Mouse (Mus musculus) embryonic facial prominence, embryonic 13.5 days (tissue): ENCODE measurements at regions not wholly inside any gene's neighbourhood (a gene's known extent, or its start where the extent isn't known, plus 50 kb on each side); places are given as distances from the start of the nearest gene placed in this dataset.

Experiments
- ATAC-seq: fragments of 200-750 bp; cut with Nextera tagmentation; 2 replicates; pipeline ENCODE4 v1.8.0; 2017; ENCODE audit warnings: low read depth; ENCODE audit not compliant: insufficient number of reproducible peaks, insufficient read depth, low FRiP score, low TSS enrichment
- H3K27ac ChIP-seq: fragments of 300-500 bp; sonication (generic); 2 replicates; pipeline ENCODE4 v1.5.1; 2015; ENCODE audit warnings: moderate library complexity, mild to moderate bottlenecking, inconsistent platforms
- H3K27me3 ChIP-seq: fragments of 300-500 bp; sonication (generic); 2 replicates; pipeline ENCODE4 v1.6.1; 2015; ENCODE audit warnings: mild to moderate bottlenecking, inconsistent platforms
- H3K36me3 ChIP-seq: fragments of 300-500 bp; sonication (generic); 2 replicates; pipeline ENCODE4 v1.6.1; 2015; ENCODE audit warnings: mild to moderate bottlenecking, inconsistent platforms
- H3K4me1 ChIP-seq: fragments of 300-500 bp; sonication (generic); 2 replicates; pipeline ENCODE4 v1.6.1; 2015; ENCODE audit warnings: inconsistent platforms
- H3K4me2 ChIP-seq: fragments of 300-500 bp; sonication (generic); 2 replicates; pipeline ENCODE4 v1.6.1; 2015; ENCODE audit warnings: moderate library complexity, mild to moderate bottlenecking, inconsistent platforms
- H3K4me3 ChIP-seq: fragments of 300-500 bp; sonication (generic); 2 replicates; pipeline ENCODE4 v1.5.1; 2015; ENCODE audit warnings: mild to moderate bottlenecking, inconsistent platforms
- H3K9ac ChIP-seq: fragments of 300-500 bp; sonication (generic); 2 replicates; pipeline ENCODE4 v1.6.1; 2015; ENCODE audit warnings: mild to moderate bottlenecking, inconsistent platforms
- H3K9me3 ChIP-seq: fragments of 300-500 bp; sonication (generic); 2 replicates; pipeline ENCODE4 v1.6.1; 2016; ENCODE audit warnings: inconsistent platforms
- WGBS: fragments of 180-500 bp; shearing (Covaris S2); methylation state at CpG from one replicate; pipeline ENCODE4 v1.1.7; 2015; ENCODE audit warnings: mixed read lengths; 5-methylcytosine and 5-hydroxymethylcytosine counted together

DNA sequence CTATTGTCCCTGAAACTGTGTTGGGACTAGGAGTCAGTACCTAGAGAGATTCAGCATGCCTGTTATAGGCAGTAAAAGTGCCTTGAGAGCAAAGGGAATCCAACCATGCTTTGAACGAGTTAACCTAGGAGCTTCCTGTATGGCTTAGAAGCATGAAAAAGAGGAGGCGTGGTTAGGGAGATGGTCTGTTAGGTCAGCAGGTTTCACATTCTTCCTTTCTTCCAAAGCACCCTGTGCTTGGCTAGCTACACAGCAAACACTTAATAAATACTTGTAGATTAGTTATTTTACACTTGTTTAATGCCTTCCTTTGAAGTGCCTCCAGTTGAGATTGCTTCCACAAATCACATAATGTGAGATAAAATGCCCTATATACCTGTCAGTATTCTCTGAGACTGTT is 284.9 kb upstream of the Adgra3 start:
- Histone ChIP-seq H3K4me1 (no peaks in the 10 kb centered on the region), H3K9me3 (no peaks in the 10 kb centered on the region), H3K27me3 (no peaks in the 10 kb centered on the region), H3K4me3 (no peak overlapping the region), H3K36me3 (no peaks in the 10 kb centered on the region), H3K27ac (no peak overlapping the region), H3K9ac (no peak overlapping the region), H3K4me2 (no peak overlapping the region)
- 74% methylated on average over 2 of the region's 2 CpGs for WGBS
- no peak for ATAC-seq

DNA sequence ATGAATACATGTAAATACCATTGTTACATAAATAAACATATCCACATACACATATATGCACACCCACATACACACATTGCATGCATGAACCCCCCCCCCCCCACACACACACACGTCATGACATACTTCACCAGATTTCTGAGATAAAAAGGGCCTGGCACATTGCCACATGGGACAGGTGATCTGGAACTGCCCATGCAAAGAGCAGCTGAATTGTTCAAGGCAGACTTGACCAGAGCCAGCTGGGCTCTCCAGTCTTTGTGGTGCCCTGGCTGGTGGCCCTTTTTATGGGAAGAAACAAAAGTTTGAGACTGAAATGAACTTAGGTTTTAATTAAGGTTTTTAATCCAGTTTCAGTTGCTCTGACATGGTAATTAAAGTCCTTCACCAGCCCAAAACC is 250.7 kb upstream of the Adgra3 start:
- H3K9ac ChIP-seq, result no peak overlapping the region
- H3K27me3 ChIP-seq, result no peaks in the 10 kb centered on the region
- no peak overlapping the region for H3K4me3 ChIP-seq
- H3K36me3 ChIP-seq, result no peaks in the 10 kb centered on the region
- H3K4me1 ChIP-seq, result no peaks in the 10 kb centered on the region
- 60% methylated on average over 1 of the region's 1 CpGs for WGBS
- no peak overlapping the region for H3K27ac ChIP-seq
- no peaks in the 10 kb centered on the region for H3K9me3 ChIP-seq
- H3K4me2 ChIP-seq, result no peak overlapping the region
- ATAC-seq, result 0 out of 2 replicates have a peak, but pooled peaks have one; percentile 26

DNA sequence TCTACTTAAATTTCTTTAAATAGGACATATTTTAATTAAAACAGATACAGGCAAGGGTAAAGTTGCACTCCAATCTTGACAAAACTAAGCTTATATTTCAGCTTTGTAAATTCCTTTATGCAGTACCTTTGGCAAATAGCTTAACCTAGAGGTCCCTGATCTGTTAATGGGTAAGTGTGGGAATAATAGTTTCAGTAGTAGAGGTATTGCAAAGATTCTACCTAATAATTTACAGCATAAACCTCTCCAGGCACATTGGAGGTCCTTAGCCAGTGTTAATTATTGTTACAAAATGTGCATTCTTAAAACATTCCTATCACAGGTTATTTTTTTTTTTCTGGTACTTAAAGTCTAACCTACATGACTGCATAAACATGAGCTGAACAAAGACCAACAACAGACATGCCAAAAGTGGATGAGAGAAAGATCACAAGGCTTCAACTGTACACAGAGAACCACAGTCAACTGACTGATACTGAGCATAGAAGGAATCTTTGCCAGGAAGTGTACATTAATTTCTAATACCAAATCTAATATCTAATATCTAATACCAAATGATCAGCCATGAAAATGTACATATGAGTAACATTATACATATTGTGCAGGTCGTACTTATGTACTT is 245.2 kb upstream of the Adgra3 start:
- Histone ChIP-seq H3K27ac (no peak overlapping the region), H3K4me1 (no peaks in the 10 kb centered on the region), H3K9ac (no peak overlapping the region), H3K36me3 (no peaks in the 10 kb centered on the region), H3K4me3 (no peak overlapping the region), H3K4me2 (no peak overlapping the region), H3K27me3 (no peaks in the 10 kb centered on the region), H3K9me3 (no peaks in the 10 kb centered on the region)
- ATAC-seq, result no peak
- WGBS, result 72% methylated on average over 1 of the region's 1 CpGs

DNA sequence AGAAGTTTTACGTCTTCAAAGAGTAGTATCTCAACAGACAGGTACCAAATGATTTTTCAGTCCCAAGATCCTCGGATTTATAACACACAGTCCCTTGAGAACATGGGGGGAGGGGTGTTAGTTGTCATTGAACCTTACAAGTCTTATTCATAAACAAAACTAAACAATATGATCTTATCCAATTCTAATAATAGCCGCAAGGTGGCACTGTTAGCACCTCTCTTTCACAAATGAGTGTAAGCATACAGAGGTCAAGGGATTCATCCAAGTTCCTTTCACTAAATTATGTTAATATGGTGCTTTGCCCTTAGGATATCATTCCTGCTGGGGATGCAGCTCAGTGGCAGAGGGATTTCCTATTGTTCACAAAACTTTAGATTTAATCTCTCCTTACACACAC is 235.0 kb upstream of the Adgra3 start:
- H3K4me2 ChIP-seq, result no peak overlapping the region
- ATAC-seq, result no peak
- no peak overlapping the region for H3K27ac ChIP-seq
- H3K9me3 ChIP-seq, result no peaks in the 10 kb centered on the region
- no peaks in the 10 kb centered on the region for H3K36me3 ChIP-seq
- no peaks in the 10 kb centered on the region for H3K4me1 ChIP-seq
- no peaks in the 10 kb centered on the region for H3K27me3 ChIP-seq
- no peak overlapping the region for H3K9ac ChIP-seq
- H3K4me3 ChIP-seq, result no peak overlapping the region
- WGBS, result 62% methylated on average over 3 of the region's 3 CpGs

DNA sequence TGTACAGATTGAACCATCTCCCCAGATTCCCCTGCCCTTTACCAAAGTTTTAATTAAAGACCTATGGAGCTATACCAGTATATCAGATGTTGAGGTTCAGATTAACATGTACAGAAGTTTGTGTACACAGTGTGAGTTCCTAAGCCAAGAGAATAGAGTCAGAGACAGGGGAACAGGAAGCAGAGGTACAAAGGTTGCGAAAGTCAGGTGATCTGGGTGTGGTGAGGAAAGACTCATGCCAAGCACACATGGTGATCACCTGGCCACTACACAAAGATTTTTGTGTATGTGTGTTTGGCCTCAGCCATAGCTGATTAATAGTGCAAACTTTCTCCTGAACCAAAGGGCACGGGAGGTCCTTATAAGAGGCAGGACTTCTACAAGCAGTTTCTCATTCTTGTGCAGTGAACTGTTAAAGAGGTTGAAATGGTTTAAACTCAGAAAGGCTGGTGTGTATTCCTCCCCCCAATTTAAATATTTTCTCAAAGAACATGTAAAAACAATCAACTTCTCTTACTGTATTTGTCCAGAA is 232.1 kb upstream of the Adgra3 start:
- no peaks in the 10 kb centered on the region for H3K9me3 ChIP-seq
- WGBS, result 88% methylated on average over 2 of the region's 2 CpGs
- no peaks in the 10 kb centered on the region for H3K36me3 ChIP-seq
- H3K27ac ChIP-seq, result no peak overlapping the region
- no peaks in the 10 kb centered on the region for H3K27me3 ChIP-seq
- H3K9ac ChIP-seq, result no peak overlapping the region
- no peak overlapping the region for H3K4me2 ChIP-seq
- no peak overlapping the region for H3K4me3 ChIP-seq
- H3K4me1 ChIP-seq, result no peaks in the 10 kb centered on the region
- ATAC-seq, result no peak

DNA sequence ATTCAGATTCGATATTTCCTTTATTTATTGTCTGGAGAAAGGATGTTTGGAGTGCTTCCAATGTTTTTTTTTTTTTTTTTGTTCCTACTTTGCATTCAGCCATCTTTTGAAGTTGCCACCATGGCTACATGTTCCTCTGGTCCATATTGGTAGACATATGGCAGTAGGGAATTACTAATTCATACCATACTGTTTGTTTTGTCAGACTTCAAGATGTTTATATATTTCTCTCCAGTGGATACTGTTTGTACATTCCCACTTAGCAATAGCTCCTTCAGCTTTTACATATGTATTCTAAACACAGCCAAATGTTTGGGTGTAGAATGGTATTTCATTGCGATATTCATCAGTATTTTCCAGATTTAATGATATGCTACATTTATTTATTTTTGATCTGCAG is 201.6 kb upstream of the Adgra3 start:
- no peak overlapping the region for H3K4me3 ChIP-seq
- H3K27me3 ChIP-seq, result no peaks in the 10 kb centered on the region
- no peak overlapping the region for H3K4me2 ChIP-seq
- H3K4me1 ChIP-seq, result no peaks in the 10 kb centered on the region
- 66% methylated on average over 2 of the region's 2 CpGs for WGBS
- H3K27ac ChIP-seq, result no peak overlapping the region
- ATAC-seq, result no peak
- H3K9me3 ChIP-seq, result no peaks in the 10 kb centered on the region
- H3K36me3 ChIP-seq, result no peaks in the 10 kb centered on the region
- H3K9ac ChIP-seq, result no peak overlapping the region

DNA sequence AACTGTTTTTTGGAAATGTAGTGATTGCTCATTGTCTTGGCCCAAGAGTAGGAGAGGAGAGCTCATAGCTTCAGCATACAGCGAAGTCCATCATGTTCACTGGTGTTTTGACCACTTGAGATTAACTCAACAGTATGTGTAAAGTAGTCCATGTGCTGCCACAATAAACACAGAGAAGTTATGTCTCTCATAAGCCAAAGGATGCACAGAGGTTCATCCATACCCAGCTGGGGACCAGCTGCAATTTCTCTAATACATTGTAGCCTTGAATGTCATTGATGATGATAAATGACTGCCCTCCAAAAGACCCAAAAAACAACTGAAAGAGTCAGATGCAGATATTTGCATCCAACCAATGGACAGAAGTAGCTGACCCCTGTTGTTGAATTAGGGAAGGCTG is 199.2 kb upstream of the Adgra3 start:
- 97% methylated on average over 1 of the region's 1 CpGs for WGBS
- no peak for ATAC-seq
- no peaks in the 10 kb centered on the region for H3K9me3 ChIP-seq
- H3K9ac ChIP-seq, result no peak overlapping the region
- no peaks in the 10 kb centered on the region for H3K27me3 ChIP-seq
- no peaks in the 10 kb centered on the region for H3K36me3 ChIP-seq
- no peaks in the 10 kb centered on the region for H3K4me1 ChIP-seq
- no peak overlapping the region for H3K4me2 ChIP-seq
- H3K4me3 ChIP-seq, result no peak overlapping the region
- no peak overlapping the region for H3K27ac ChIP-seq

DNA sequence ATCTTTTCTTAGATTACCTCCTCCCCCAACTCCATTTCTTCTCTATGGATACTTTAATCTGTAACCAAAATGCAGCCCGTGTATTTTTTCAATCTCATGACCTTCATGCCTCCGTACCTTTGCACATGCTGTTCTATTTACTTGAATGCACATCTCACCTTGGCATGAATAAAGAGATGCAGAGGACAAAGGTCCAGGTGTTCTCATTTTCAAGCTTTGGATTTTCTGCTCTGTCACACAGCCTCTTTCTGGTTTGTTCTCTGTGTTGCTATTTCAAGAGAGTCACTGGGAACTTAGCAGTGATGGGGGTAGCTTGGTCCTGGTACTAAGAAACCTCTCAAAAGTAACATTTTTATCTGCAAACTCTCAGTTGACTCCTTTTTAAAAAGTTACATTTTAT is 175.3 kb upstream of the Adgra3 start:
- Histone ChIP-seq H3K36me3 (no peaks in the 10 kb centered on the region), H3K9ac (no peak overlapping the region), H3K27ac (no peak overlapping the region)

DNA sequence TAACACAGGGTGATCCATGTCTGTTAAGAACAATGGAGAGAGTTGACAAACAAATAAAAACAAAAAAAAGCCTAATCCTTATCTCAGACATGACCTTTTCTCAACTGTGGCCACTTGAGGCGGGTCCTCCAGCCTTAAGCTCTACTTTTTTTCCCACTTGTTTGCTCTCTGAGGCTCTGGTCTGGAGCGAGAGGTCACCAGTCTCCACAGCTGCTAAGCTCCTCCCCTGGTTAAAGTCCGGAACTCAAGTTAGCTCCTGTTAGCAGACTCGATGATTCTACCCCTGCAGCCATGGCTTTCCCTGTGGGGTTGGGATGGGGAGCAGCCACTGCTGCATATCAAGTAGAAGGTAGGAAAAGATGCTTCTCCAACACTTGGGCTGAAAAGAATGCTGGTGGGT is 158.2 kb upstream of the Adgra3 start:
- Histone ChIP-seq H3K36me3 (no peaks in the 10 kb centered on the region), H3K9ac (no peak overlapping the region), H3K9me3 (no peaks in the 10 kb centered on the region), H3K27me3 (no peaks in the 10 kb centered on the region), H3K4me1 (no peaks in the 10 kb centered on the region), H3K4me2 (no peak overlapping the region), H3K4me3 (no peak overlapping the region), H3K27ac (no peak overlapping the region)
- ATAC-seq, result no peak
- 48% methylated on average over 4 of the region's 4 CpGs for WGBS

More for the DNA sequence above, 175.3 kb upstream of the Adgra3 start:
- no peaks in the 10 kb centered on the region for H3K9me3 ChIP-seq
- ATAC-seq, result no peak
- H3K27me3 ChIP-seq, result no peaks in the 10 kb centered on the region
- WGBS, result 89% methylated on average over 2 of the region's 2 CpGs
- no peaks in the 10 kb centered on the region for H3K4me1 ChIP-seq
- H3K4me2 ChIP-seq, result no peak overlapping the region
- H3K4me3 ChIP-seq, result no peak overlapping the region

DNA sequence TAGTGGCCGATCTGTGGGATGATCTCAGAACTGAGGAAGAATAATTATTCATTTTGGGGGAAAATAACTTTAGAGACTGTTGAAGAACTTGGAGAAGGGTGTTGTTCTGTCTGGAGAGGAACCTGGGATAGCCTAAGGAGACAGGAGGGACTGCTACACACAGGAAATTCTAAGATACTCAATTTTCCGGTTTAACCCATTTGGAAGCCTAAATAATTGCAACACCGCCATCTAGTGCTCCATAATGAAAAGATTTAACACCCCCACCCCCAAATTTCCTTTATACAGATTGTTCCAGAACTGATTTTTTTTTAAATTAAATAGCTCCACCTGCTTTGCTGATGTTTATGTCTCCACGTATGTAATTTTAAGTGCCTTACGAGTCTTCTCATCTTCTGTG is 157.2 kb upstream of the Adgra3 start:
- no peaks in the 10 kb centered on the region for H3K36me3 ChIP-seq
- 37% methylated on average over 5 of the region's 5 CpGs for WGBS
- no peaks in the 10 kb centered on the region for H3K9me3 ChIP-seq
- no peak overlapping the region for H3K4me2 ChIP-seq
- no peak overlapping the region for H3K9ac ChIP-seq
- H3K4me3 ChIP-seq, result no peak overlapping the region
- H3K4me1 ChIP-seq, result no peaks in the 10 kb centered on the region
- no peak for ATAC-seq
- no peaks in the 10 kb centered on the region for H3K27me3 ChIP-seq
- no peak overlapping the region for H3K27ac ChIP-seq

DNA sequence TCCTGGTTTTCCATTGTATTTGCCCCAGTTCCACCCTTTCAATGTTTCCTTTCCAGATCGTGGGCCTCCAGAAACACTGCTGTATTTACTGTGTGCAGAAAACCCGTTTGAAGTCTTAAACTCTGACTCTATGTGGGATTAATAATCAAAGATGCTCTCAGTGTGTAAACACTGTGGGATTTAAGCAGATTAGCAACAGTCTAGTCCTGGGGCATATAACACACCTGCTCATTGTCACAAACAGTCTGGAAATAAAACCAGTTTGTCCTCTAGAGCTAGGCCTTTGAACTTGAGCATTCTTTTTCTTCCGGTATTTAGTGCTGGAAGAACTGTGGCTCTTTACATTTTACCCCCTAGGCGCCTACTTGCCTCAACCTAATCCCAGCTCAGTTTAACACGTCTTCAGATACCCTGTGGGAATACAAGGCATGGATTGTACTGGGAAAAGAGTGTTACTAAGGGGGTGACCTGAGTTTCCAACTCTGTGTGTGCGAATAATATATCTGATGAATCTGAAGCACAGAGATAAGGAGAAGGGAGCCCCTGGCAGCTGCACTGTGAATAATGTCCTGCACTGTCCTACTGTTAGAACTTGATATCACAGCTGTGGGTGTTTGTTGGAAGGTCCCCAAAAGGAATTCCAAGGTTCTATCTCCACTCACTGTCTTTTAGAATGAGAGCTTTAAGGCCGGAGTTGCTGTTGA is 143.7 kb upstream of the Adgra3 start:
- H3K4me1 ChIP-seq, result peaks cover 4% of the 10 kb centered on the region; the same call in 1 of the 2 replicates
- H3K36me3 ChIP-seq, result no peaks in the 10 kb centered on the region
- H3K9ac ChIP-seq, result no peak overlapping the region
- no peaks in the 10 kb centered on the region for H3K27me3 ChIP-seq
- WGBS, result 48% methylated on average over 7 of the region's 7 CpGs
- no peak overlapping the region for H3K4me3 ChIP-seq
- H3K27ac ChIP-seq, result peak overlapping the region; percentile 24; the same call in 1 of the 2 replicates
- peak; percentile 8; the same call in 1 of the 2 replicates for ATAC-seq
- no peaks in the 10 kb centered on the region for H3K9me3 ChIP-seq
- H3K4me2 ChIP-seq, result no peak overlapping the region

DNA sequence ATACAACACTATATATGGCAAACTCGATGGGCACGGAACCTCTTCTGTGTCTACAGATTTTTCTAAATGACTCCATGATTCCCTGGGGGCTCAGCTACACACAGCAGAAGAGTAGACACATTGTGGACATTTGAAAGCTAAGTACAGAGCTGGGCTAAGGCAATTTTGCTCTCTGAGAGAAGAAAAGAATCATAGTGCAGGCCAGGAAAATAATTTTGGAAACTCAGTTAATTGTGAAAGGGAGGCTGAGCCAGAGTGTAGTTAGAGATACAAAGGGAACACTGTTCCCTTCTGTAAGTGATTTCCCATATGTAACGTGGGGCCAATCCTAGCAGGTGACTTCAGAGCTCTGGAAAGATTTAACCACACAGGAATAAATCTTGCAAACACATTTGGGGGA is 137.6 kb upstream of the Adgra3 start:
- ATAC-seq, result peak; percentile 75; the same call in 1 of the 2 replicates
- Histone ChIP-seq H3K4me3 (no peak overlapping the region), H3K36me3 (no peaks in the 10 kb centered on the region), H3K9me3 (no peaks in the 10 kb centered on the region), H3K27ac (peak overlapping the region; percentile 69), H3K27me3 (no peaks in the 10 kb centered on the region), H3K9ac (no peak overlapping the region), H3K4me2 (no peak overlapping the region), H3K4me1 (0 out of 2 replicates have a peak, but pooled peaks cover 6% of the 10 kb centered on the region)
- 46% methylated on average over 3 of the region's 3 CpGs for WGBS
